Mouse (Mus musculus): ENCODE measurements at regions not wholly inside any gene's neighbourhood (a gene's known extent, or its start where the extent isn't known, plus 50 kb on each side); places are given as distances from the start of the nearest gene placed in this dataset.

- 55% methylated on average over 2 of the region's 2 CpGs for WGBS
- Histone ChIP-seq H3K4me1 (no peaks in the 10 kb centered on the region), H3K9ac (no peak overlapping the region), H3K4me3 (replicated peaks) (no peak overlapping the region), H3K36me3 (no peaks in the 10 kb centered on the region), H3K9me3 (no peaks in the 10 kb centered on the region), H3K4me2 (no peak overlapping the region), H3K27me3 (replicated peaks) (no peaks in the 10 kb centered on the region), H3K27ac (no peak overlapping the region)
- no peak for ATAC-seq (ENCODE audit: insufficient read depth, low FRiP score, low read depth)
Observed at GRCm38 (mm10) chr16:74530531-74530930, 118.9 kb upstream of the Robo2 start.

- Histone ChIP-seq H3K9ac (no peak overlapping the region), H3K4me2 (no peak overlapping the region), H3K9me3 (no peaks in the 10 kb centered on the region), H3K27me3 (replicated peaks) (no peaks in the 10 kb centered on the region), H3K36me3 (no peaks in the 10 kb centered on the region), H3K4me3 (replicated peaks) (no peak overlapping the region), H3K27ac (no peak overlapping the region), H3K4me1 (no peaks in the 10 kb centered on the region)
- no peak for ATAC-seq (ENCODE audit: insufficient read depth, low FRiP score, low read depth)
- 39% methylated on average over 3 of the region's 3 CpGs for WGBS
Observed at GRCm38 (mm10) chr16:74528245-74528644, 116.6 kb upstream of the Robo2 start.

GRCm38 (mm10) chr16:74526521-74526920, 114.9 kb upstream of the Robo2 start:
- 32% methylated on average over 1 of the region's 1 CpGs for WGBS
- Histone ChIP-seq H3K9ac (no peak overlapping the region), H3K36me3 (no peaks in the 10 kb centered on the region), H3K27ac (no peak overlapping the region; the same call in 1 of the 2 replicates), H3K27me3 (replicated peaks) (no peaks in the 10 kb centered on the region), H3K9me3 (no peaks in the 10 kb centered on the region), H3K4me1 (no peaks in the 10 kb centered on the region), H3K4me2 (no peak overlapping the region), H3K4me3 (replicated peaks) (no peak overlapping the region)
- no peak for ATAC-seq (ENCODE audit: insufficient read depth, low FRiP score, low read depth)

GRCm38 (mm10) chr16:74520501-74520900, 108.9 kb upstream of the Robo2 start:
- Histone ChIP-seq H3K9me3 (no peaks in the 10 kb centered on the region), H3K9ac (no peak overlapping the region), H3K27ac (no peak overlapping the region), H3K4me3 (replicated peaks) (no peak overlapping the region), H3K4me1 (no peaks in the 10 kb centered on the region), H3K27me3 (replicated peaks) (no peaks in the 10 kb centered on the region), H3K36me3 (no peaks in the 10 kb centered on the region), H3K4me2 (no peak overlapping the region)
- WGBS, result 70% methylated on average over 4 of the region's 4 CpGs
- ATAC-seq (ENCODE audit: insufficient read depth, low FRiP score, low read depth), result no peak

GRCm38 (mm10) chr16:74517888-74518287, 106.3 kb upstream of the Robo2 start:
- Histone ChIP-seq H3K4me2 (no peak overlapping the region), H3K27ac (no peak overlapping the region), H3K27me3 (replicated peaks) (no peaks in the 10 kb centered on the region), H3K36me3 (no peaks in the 10 kb centered on the region), H3K4me1 (no peaks in the 10 kb centered on the region), H3K4me3 (replicated peaks) (no peak overlapping the region), H3K9me3 (no peaks in the 10 kb centered on the region), H3K9ac (no peak overlapping the region)
- no peak for ATAC-seq (ENCODE audit: insufficient read depth, low FRiP score, low read depth)
- 77% methylated on average over 1 of the region's 1 CpGs for WGBS

GRCm38 (mm10) chr16:74517374-74517773, 105.7 kb upstream of the Robo2 start:
- Histone ChIP-seq H3K27ac (no peak overlapping the region), H3K4me3 (replicated peaks) (no peak overlapping the region), H3K9me3 (no peaks in the 10 kb centered on the region), H3K27me3 (replicated peaks) (no peaks in the 10 kb centered on the region), H3K4me1 (no peaks in the 10 kb centered on the region), H3K9ac (no peak overlapping the region), H3K36me3 (no peaks in the 10 kb centered on the region), H3K4me2 (no peak overlapping the region)
- no peak for ATAC-seq (ENCODE audit: insufficient read depth, low FRiP score, low read depth)
- WGBS, result 88% methylated on average over 4 of the region's 4 CpGs

GRCm38 (mm10) chr16:74514481-74514880, 102.9 kb upstream of the Robo2 start:
- Histone ChIP-seq H3K27me3 (replicated peaks) (no peaks in the 10 kb centered on the region), H3K9me3 (no peaks in the 10 kb centered on the region), H3K36me3 (no peaks in the 10 kb centered on the region), H3K4me2 (no peak overlapping the region), H3K27ac (no peak overlapping the region), H3K4me3 (replicated peaks) (no peak overlapping the region), H3K9ac (no peak overlapping the region), H3K4me1 (no peaks in the 10 kb centered on the region)
- no peak for ATAC-seq (ENCODE audit: insufficient read depth, low FRiP score, low read depth)
- 48% methylated on average over 4 of the region's 4 CpGs for WGBS

GRCm38 (mm10) chr16:74510383-74510782, 98.8 kb upstream of the Robo2 start:
- Histone ChIP-seq H3K9ac (no peak overlapping the region), H3K4me3 (replicated peaks) (no peak overlapping the region), H3K27ac (no peak overlapping the region), H3K27me3 (replicated peaks) (no peaks in the 10 kb centered on the region), H3K36me3 (no peaks in the 10 kb centered on the region), H3K4me1 (no peaks in the 10 kb centered on the region), H3K9me3 (no peaks in the 10 kb centered on the region), H3K4me2 (no peak overlapping the region)
- ATAC-seq (ENCODE audit: insufficient read depth, low FRiP score, low read depth), result no peak
- whole genome bisulfite sequencing, result 86% methylated on average over 1 of the region's 1 CpGs

- no peaks in the 10 kb centered on the region for H3K36me3 ChIP-seq
- no peak for ATAC-seq (ENCODE audit: insufficient read depth, low FRiP score, low read depth)
- no peak overlapping the region for H3K4me2 ChIP-seq
- H3K4me1 ChIP-seq, result no peaks in the 10 kb centered on the region
- H3K9ac ChIP-seq, result no peak overlapping the region
- H3K9me3 ChIP-seq, result no peaks in the 10 kb centered on the region
- no peaks in the 10 kb centered on the region for H3K27me3 ChIP-seq (replicated peaks)
- H3K4me3 ChIP-seq (replicated peaks), result no peak overlapping the region
- no peak overlapping the region for H3K27ac ChIP-seq
- 85% methylated on average over 2 of the region's 2 CpGs for WGBS
Observed at GRCm38 (mm10) chr16:74509489-74509888, 97.9 kb upstream of the Robo2 start.

GRCm38 (mm10) chr16:74506719-74507118, 95.1 kb upstream of the Robo2 start:
- ATAC-seq (ENCODE audit: insufficient read depth, low FRiP score, low read depth), result no peak
- H3K4me2 ChIP-seq, result no peak overlapping the region
- no peak overlapping the region for H3K9ac ChIP-seq
- no peaks in the 10 kb centered on the region for H3K4me1 ChIP-seq
- H3K36me3 ChIP-seq, result no peaks in the 10 kb centered on the region
- no peaks in the 10 kb centered on the region for H3K27me3 ChIP-seq (replicated peaks)
- H3K27ac ChIP-seq, result no peak overlapping the region
- no peak overlapping the region for H3K4me3 ChIP-seq (replicated peaks)
- H3K9me3 ChIP-seq, result no peaks in the 10 kb centered on the region

GRCm38 (mm10) chr16:74506173-74506709, 94.6 kb upstream of the Robo2 start:
- 73% methylated on average over 6 of the region's 6 CpGs for WGBS
- Histone ChIP-seq H3K9ac (no peak overlapping the region), H3K9me3 (no peaks in the 10 kb centered on the region), H3K4me1 (no peaks in the 10 kb centered on the region), H3K27ac (no peak overlapping the region), H3K4me2 (no peak overlapping the region), H3K4me3 (replicated peaks) (no peak overlapping the region), H3K36me3 (no peaks in the 10 kb centered on the region), H3K27me3 (replicated peaks) (no peaks in the 10 kb centered on the region)
- ATAC-seq (ENCODE audit: insufficient read depth, low FRiP score, low read depth), result no peak

- Histone ChIP-seq H3K27me3 (replicated peaks) (no peaks in the 10 kb centered on the region), H3K4me2 (no peak overlapping the region), H3K4me1 (no peaks in the 10 kb centered on the region), H3K9ac (no peak overlapping the region), H3K36me3 (no peaks in the 10 kb centered on the region), H3K4me3 (replicated peaks) (no peak overlapping the region), H3K9me3 (no peaks in the 10 kb centered on the region), H3K27ac (no peak overlapping the region)
- 36% methylated on average over 5 of the region's 5 CpGs for WGBS
- ATAC-seq (ENCODE audit: insufficient read depth, low FRiP score, low read depth), result no peak; the same call in 1 of the 2 replicates
Observed at GRCm38 (mm10) chr16:74504426-74504825, 92.8 kb upstream of the Robo2 start.

- Histone ChIP-seq H3K4me1 (no peaks in the 10 kb centered on the region), H3K27me3 (replicated peaks) (no peaks in the 10 kb centered on the region), H3K36me3 (no peaks in the 10 kb centered on the region), H3K27ac (no peak overlapping the region), H3K9ac (no peak overlapping the region), H3K4me2 (no peak overlapping the region), H3K4me3 (replicated peaks) (no peak overlapping the region), H3K9me3 (no peaks in the 10 kb centered on the region)
- 79% methylated on average over 3 of the region's 3 CpGs for WGBS
- no peak for ATAC-seq (ENCODE audit: insufficient read depth, low FRiP score, low read depth)
Observed at GRCm38 (mm10) chr16:74500687-74501086, 89.1 kb upstream of the Robo2 start.
